Mouse (Mus musculus): ENCODE results near the gene Herc2. TPM values are rescaled to one million over a fixed set of nuclear protein-coding genes. Genes with fewer than 3 reads are reported as not detected.
A peak's percentile ranks its signal among the peaks of the same experiment; 100 is the strongest.

Gene Herc2
- polyA plus RNA-seq, 1 experiment from 2014 or later: 12.3 TPM

DNA sequence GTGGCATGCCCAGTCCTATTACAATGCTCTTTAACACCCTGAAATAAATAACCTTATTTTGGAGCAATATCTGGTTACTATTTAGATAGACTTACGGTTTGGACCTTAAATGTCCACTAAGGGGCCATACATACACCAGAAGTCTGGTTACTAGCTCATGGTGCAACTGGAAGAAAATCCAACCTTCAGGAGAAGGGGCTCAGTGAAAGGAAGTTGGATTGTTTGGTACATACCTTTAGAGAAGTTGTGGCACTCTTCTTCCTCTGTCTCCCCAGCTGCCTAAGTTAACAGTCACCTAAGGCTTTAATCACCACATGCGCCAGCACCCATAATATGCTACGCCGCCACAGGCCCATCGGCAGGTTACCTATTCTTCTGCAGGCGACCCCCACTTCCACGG is 34.2 kb upstream of the Herc2 start:
- Histone ChIP-seq H3K27me3 (replicated peaks; ENCODE audit: control insufficient read depth, insufficient read depth, low read length) (no peaks in the 10 kb centered on the region), H3K36me3 (ENCODE audit: control insufficient read depth, insufficient read depth) (no peaks in the 10 kb centered on the region), H3K4me2 (replicated peaks; ENCODE audit: low read depth) (no peak overlapping the region), H3K4me3 (ENCODE audit: low read depth, low read length) (no peak overlapping the region), H3K9ac (ENCODE audit: low read depth, low read length) (no peak overlapping the region), H3K4me1 (replicated peaks; ENCODE audit: control insufficient read depth, insufficient read depth, low read length) (no peaks in the 10 kb centered on the region), H3K27ac (ENCODE audit: low read depth, low read length) (no peak overlapping the region), H3K9me3 (ENCODE audit: control insufficient read depth) (no peaks in the 10 kb centered on the region)
- no peak for TF ChIP-seq CTCF (IDR thresholded peaks at IDR 0.05; ENCODE audit: low read depth)
- WGBS: 95% methylated on average over 7 of the region's 7 CpGs
- ATAC-seq: no peak

DNA sequence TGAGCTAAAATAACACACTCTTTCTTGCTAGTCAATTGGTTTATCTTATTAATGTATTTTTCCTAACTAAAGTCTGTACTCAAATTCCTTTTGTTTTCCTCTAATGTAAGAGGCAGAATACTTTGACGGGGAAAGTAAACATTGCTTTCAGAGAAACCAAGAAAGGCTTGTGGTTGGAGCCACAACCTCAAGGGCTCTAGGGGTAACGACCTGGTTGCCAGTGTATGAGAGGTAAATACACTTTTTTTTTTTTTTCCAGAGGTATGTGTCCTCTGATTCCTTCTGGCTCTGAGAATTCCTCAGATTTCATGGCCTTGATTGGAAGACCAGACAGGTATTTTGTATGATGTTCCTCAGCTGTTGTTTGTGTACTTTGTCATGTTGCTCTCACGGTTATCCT is 32.2 kb upstream of the Herc2 start:
- H3K4me2 ChIP-seq (replicated peaks; ENCODE audit: low read depth): no peak overlapping the region
- TF ChIP-seq CTCF (IDR thresholded peaks at IDR 0.05; ENCODE audit: low read depth): no peak
- H3K36me3 ChIP-seq (ENCODE audit: control insufficient read depth, insufficient read depth): no peaks in the 10 kb centered on the region
- ATAC-seq: no peak
- H3K4me1 ChIP-seq (replicated peaks; ENCODE audit: control insufficient read depth, insufficient read depth, low read length): no peaks in the 10 kb centered on the region
- H3K9me3 ChIP-seq (ENCODE audit: control insufficient read depth): no peaks in the 10 kb centered on the region
- no peak overlapping the region for H3K4me3 ChIP-seq (ENCODE audit: low read depth, low read length)
- 66% methylated on average over 3 of the region's 3 CpGs for WGBS
- H3K27me3 ChIP-seq (replicated peaks; ENCODE audit: control insufficient read depth, insufficient read depth, low read length): no peaks in the 10 kb centered on the region
- no peak overlapping the region for H3K27ac ChIP-seq (ENCODE audit: low read depth, low read length)
- H3K9ac ChIP-seq (ENCODE audit: low read depth, low read length): no peak overlapping the region

DNA sequence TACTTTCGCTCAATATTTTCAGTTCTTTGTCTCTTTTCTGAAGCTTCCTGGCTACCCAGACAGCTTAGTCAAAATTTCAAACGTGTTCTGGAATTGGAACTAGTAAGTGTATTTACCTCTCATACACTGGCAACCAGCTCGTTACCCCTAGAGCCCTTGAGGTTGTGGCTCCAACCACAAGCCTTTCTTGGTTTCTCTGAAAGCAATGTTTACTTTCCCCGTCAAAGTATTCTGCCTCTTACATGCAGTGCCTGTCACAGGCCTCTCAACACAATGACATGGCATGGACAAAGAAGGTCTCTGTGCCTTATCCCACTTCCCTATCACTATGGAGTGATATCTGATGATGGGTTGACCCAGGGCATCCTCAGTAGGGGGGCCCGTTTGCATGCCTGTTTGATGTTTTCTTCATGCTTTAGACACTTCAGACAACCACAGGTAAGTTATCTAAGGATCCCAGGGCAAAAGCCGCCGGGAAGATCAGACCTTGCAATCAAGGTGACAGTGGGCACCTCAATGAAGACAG is 31.5 kb upstream of the Herc2 start:
- TF ChIP-seq CTCF (IDR thresholded peaks at IDR 0.05; ENCODE audit: low read depth): no peak
- peak overlapping the region; percentile 88 for H3K4me2 ChIP-seq (replicated peaks; ENCODE audit: low read depth)
- no peaks in the 10 kb centered on the region for H3K4me1 ChIP-seq (replicated peaks; ENCODE audit: control insufficient read depth, insufficient read depth, low read length)
- ATAC-seq: no peak
- no peak overlapping the region for H3K9ac ChIP-seq (ENCODE audit: low read depth, low read length)
- no peaks in the 10 kb centered on the region for H3K9me3 ChIP-seq (ENCODE audit: control insufficient read depth)
- no peaks in the 10 kb centered on the region for H3K27me3 ChIP-seq (replicated peaks; ENCODE audit: control insufficient read depth, insufficient read depth, low read length)
- WGBS: 46% methylated on average over 7 of the region's 7 CpGs
- H3K27ac ChIP-seq (ENCODE audit: low read depth, low read length): no peak overlapping the region
- H3K36me3 ChIP-seq (ENCODE audit: control insufficient read depth, insufficient read depth): no peaks in the 10 kb centered on the region
- H3K4me3 ChIP-seq (ENCODE audit: low read depth, low read length): peak overlapping the region; percentile 67

DNA sequence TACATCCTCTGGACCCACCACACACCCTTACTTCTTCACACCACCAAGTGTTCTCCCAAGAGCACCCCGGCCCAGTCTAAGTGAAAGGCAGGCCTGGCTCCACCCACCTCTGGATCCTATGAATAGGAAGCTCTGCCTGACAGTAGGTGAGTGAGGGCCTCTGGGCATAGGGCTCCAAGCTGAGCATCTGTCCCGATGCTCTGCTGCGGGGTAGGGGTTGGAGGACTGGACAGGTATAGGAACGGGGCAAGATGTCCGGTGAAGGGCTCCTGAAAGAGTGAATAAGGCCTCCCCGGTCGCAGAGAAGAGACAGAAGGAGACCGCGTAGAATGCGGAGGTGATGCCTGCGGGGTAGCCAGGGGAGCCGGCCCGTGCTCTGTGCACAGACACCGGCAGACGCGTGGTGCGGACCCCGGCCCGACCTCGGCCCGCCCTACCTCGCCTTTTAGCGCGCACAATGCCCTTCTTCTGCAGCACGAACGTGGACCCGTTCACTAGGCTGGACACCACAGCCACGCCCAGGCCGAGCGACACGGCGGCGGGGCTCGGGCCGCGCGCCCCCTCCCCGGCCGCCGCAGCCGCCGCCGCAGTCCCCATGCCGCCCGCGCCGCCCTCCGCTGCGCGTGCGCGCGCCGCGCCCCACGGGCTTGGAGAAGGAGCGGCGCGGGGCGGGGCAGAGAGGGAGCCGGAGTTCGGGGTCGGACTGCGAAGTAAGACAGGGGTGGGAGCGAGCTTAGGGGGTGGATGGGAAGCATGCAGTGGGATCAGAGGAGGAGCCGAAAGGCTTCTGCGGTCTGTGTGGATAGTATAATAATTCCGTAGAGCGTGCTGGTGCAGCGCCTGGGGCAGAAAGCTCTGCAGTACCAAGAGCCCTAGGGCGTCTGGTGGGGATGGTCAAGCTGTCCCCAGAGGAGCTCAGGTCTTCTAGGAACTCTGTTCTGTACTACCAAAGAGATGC is 30.7 kb upstream of the Herc2 start:
- no peak overlapping the region for H3K27ac ChIP-seq (ENCODE audit: low read depth, low read length)
- peak overlapping the region; percentile 67 for H3K4me3 ChIP-seq (ENCODE audit: low read depth, low read length)
- peak; percentile 85 for ATAC-seq
- no peak for TF ChIP-seq CTCF (IDR thresholded peaks at IDR 0.05; ENCODE audit: low read depth)
- H3K4me2 ChIP-seq (replicated peaks; ENCODE audit: low read depth): peak overlapping the region; percentile 88
- no peaks in the 10 kb centered on the region for H3K4me1 ChIP-seq (replicated peaks; ENCODE audit: control insufficient read depth, insufficient read depth, low read length)
- peak overlapping the region; percentile 64 for H3K9ac ChIP-seq (ENCODE audit: low read depth, low read length)
- WGBS: under 1% methylated on average over 65 of the region's 71 CpGs
- no peaks in the 10 kb centered on the region for H3K27me3 ChIP-seq (replicated peaks; ENCODE audit: control insufficient read depth, insufficient read depth, low read length)
- H3K36me3 ChIP-seq (ENCODE audit: control insufficient read depth, insufficient read depth): no peaks in the 10 kb centered on the region
- H3K9me3 ChIP-seq (ENCODE audit: control insufficient read depth): no peaks in the 10 kb centered on the region

DNA sequence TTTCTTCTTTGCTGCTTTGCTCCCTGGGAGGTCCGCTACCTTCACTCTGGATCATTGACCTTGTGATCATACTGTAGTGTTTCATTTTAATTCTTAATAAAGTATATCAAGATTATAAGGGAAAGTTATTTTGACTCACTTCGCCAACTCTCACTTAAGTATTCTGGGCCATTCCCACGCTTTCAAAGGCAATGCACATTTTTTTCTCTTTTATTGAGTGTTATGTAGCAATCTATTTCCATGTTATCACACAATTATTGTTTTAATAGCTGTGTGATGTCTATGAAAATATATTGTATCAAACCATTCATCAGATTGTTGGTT is 30.1 kb upstream of the Herc2 start, which contains the start of gene Nipa1:
Gene Nipa1 (minus strand): TSS at position 25 of the 324 bp plus-strand sequence.
- no peak for ATAC-seq
- H3K4me2 ChIP-seq (replicated peaks; ENCODE audit: low read depth): peak within 1 kb of the TSS; percentile 88
- H3K27ac ChIP-seq (ENCODE audit: low read depth, low read length): no peak within 1 kb of the TSS
- H3K36me3 ChIP-seq (ENCODE audit: control insufficient read depth, insufficient read depth): no peaks in the 10 kb centered on the region
- WGBS: 35% methylated on average over 3 of the region's 3 CpGs
- H3K9ac ChIP-seq (ENCODE audit: low read depth, low read length): peak within 1 kb of the TSS; percentile 64
- H3K4me1 ChIP-seq (replicated peaks; ENCODE audit: control insufficient read depth, insufficient read depth, low read length): no peaks in the 10 kb centered on the region
- no peak for TF ChIP-seq CTCF (IDR thresholded peaks at IDR 0.05; ENCODE audit: low read depth)
- no peaks in the 10 kb centered on the region for H3K27me3 ChIP-seq (replicated peaks; ENCODE audit: control insufficient read depth, insufficient read depth, low read length)
- H3K9me3 ChIP-seq (ENCODE audit: control insufficient read depth): no peaks in the 10 kb centered on the region
- H3K4me3 ChIP-seq (ENCODE audit: low read depth, low read length): peak within 1 kb of the TSS; percentile 67

DNA sequence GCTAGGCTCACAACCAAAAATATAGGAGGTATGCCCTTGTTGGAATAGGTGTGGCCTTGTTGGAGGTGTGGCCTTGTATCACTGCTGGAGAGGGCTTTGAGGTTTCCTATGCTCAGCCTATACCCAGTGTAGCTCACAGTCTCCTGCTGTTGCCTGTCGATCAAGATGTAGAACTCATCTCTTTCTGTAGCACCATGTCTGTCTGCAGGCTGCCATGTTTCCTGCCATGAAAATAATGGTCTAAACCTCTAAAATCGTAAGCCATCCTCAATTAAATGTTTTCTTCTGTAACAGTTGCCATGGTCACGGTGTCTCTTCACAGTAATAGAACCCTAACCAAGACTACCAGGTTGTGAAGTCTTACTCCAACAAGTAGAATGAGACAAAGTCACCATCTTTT is 26.4 kb upstream of the Herc2 start:
- no peak overlapping the region for H3K27ac ChIP-seq (ENCODE audit: low read depth, low read length)
- H3K27me3 ChIP-seq (replicated peaks; ENCODE audit: control insufficient read depth, insufficient read depth, low read length): no peaks in the 10 kb centered on the region
- no peaks in the 10 kb centered on the region for H3K9me3 ChIP-seq (ENCODE audit: control insufficient read depth)
- 95% methylated on average over 3 of the region's 3 CpGs for WGBS
- ATAC-seq: no peak
- no peak overlapping the region for H3K9ac ChIP-seq (ENCODE audit: low read depth, low read length)
- H3K36me3 ChIP-seq (ENCODE audit: control insufficient read depth, insufficient read depth): no peaks in the 10 kb centered on the region
- H3K4me1 ChIP-seq (replicated peaks; ENCODE audit: control insufficient read depth, insufficient read depth, low read length): no peaks in the 10 kb centered on the region
- H3K4me3 ChIP-seq (ENCODE audit: low read depth, low read length): no peak overlapping the region
- TF ChIP-seq CTCF (IDR thresholded peaks at IDR 0.05; ENCODE audit: low read depth): no peak
- no peak overlapping the region for H3K4me2 ChIP-seq (replicated peaks; ENCODE audit: low read depth)

All from intestine, postnatal 0 days (tissue).